Mouse (Mus musculus) embryo, embryonic 11 days (tissue): ENCODE results near the gene Lig3.

Source experiments
- DNase-seq: peaks from one replicate; pipeline ENCODE4 v3.0.0-alpha.2; 2015

Gene Lig3

DNA sequence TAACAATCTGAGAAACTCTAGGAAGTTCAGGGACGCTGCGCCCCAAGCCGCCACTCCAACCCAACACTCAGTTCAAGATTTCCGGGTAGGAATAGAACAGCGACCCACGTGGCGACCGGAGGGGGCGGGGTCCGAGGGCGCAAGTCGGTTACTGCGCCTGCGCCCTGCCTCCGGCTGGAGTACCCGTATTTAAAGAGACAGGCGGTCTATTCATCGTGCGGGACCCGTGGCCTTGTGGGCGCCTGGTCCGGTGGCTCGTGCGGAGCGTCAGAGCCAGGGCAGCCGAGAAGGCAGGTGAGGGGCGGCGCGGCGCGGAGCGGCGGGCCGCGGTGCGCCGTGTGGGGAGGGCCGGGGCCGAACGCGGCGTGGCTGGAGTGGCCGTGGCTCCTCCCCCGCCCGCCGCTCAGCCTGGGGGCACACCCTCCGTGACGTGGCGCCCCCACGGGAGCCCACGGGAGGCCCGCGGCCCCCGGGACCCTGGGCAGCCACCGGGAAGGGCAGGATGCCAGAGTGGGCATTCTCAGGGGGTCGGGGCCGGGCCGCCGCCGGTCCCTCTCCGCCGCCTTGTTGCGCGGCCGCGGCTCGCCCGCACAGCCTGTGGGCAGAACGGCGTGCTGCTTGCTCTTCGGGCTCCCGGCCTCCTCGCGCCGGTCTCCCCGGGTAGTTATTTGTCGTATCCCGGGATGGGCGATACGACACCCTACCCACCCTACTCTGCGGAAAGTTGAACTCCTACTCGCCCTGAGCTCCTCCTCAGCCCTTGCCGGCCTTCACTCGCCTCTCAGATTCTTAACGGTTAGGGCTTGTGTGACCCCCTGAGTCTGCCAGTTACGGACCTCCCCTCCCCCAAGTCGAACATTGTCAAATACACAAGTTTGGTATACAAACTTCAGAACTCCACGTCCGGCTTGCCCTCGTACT is at the start of gene Lig3:
TSS of gene Lig3 (plus strand) at position 126 of the 921 bp plus-strand sequence.
- DNase-seq, result peak; percentile 97

DNA sequence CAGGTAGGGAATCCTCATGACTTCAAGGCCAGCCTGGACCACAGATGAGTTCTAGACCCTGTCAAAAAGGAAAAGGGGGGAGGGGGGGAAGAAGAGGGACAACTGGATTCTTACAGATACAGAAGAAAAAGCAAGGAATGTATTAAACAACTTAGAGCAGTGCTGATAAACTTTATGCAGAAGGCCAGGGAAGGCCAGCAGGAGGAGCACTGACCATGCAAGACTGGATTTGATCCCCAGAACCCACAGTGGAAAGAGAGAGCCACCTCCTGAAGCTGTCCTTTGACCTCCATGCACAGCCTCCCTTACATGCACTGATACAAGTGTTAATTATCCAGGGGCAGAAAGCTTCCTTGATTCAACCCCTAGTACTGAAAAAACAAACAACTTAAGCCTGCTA is 46.7 kb upstream of the Lig3 start:
- no peak for DNase-seq

- no peak for DNase-seq
Observed at GRCm38 (mm10) chr11:82739006-82739405, 41.9 kb upstream of the Lig3 start.

GRCm38 (mm10) chr11:82746138-82746537 is 34.8 kb upstream of the Lig3 start:
- peak; percentile 23 for DNase-seq

DNA sequence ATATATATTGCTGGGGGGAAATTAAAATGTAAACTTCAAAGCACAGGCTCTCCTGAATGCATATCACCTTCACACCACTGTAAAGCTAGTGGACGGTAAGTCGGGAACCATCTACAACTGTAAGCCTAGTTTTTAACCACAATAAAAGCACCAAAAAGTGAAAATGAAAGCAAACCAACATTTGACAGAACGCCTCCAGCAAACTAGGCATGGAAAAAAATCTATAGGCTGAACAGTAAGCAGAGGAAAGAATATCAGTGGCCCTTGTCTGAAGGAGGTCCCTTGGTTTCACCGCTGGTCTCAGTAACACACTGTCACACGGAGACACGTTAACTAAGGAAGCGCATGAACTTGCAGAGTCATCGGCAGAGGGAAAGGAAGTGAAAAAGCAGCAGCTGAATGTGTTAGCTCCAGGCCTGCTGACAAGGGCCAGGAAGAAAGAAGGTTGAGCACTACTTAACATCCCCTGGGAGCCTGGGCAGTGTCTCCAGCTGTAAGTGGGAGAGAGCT is 34.0 kb upstream of the Lig3 start:
- DNase-seq, result no peak

DNA sequence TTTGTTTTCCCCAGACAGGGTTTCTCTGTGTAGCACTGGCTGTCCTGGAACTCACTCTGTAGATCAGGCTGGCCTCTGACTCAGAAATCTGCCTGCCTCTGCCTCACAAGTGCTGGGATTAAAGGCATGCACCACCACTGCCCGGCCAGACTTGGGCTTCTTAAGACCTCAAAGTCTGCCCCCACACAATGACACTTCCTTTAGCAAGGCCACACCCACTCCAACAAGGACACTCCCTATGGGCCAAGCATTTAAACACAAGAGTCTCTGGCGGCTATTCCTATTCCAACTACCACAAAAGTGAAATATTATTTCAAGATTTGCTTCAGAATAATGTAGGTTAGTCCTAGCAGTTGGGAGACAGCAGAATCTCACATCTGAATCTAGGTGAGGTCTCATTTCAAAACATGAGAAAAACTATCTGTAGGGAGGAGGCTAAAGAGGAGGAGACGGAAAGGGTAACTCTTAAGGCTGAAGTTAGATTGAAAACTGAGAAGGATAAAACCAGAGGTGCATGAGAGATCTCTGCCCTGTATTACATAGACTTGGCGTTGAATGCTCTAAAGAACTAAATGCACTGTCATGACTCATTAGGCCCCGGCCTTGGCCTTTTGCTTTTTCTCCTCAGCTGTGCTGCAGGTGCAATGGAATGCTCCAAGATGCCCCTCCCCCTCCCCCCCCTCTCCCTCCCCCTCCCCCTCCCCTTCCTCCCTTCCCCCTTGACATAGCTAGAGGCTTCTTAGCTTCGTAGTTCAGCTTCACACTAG is 28.4 kb upstream of the Lig3 start:
- DNase-seq, result no peak

DNA sequence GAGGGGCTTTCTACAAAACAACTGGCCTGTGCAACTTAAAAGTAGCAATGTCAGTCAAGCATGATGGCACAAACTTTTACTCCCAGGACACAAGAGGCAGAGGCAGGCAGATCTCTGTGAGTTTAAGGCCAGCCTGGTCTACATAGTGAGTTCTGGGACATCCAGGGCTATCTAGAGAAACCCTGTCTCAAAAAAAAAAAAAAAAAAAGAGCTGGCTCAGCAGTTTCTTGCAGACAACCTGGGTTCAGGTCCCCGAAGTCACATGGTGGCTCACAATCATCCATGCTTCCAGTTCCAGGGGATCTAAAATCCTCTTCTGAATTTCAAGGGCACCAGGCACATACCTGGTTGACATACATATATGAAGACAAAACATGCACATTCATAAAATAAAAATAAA is 25.0 kb upstream of the Lig3 start:
- no peak for DNase-seq

DNA sequence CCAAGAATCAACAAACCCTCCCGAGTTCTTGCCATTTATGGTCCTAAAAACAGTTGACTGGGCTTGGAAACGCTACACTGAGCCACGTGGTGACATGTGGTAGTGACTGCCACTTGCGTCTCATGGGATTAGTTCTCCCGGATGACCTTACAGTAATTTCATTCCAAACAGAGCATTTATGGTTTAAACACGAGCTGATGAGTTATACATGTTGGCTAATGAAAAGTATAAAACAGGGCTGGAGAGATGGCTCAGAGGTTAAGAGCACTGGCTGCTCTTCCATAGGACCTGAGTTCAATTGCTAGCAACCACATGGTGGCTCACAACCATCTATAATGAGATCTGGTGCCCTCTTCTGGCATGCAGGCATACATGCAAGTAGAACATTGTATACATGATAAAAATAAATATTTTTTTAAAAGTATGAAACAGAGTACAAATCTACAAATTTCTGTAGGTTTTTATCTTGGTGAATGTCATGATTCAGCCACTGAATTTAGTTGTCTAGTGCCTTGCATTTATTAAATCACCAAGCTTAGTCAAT is 18.6 kb upstream of the Lig3 start:
- DNase-seq, result no peak

- no peak for DNase-seq
Observed at GRCm38 (mm10) chr11:82763261-82763660, 17.6 kb upstream of the Lig3 start.

DNA sequence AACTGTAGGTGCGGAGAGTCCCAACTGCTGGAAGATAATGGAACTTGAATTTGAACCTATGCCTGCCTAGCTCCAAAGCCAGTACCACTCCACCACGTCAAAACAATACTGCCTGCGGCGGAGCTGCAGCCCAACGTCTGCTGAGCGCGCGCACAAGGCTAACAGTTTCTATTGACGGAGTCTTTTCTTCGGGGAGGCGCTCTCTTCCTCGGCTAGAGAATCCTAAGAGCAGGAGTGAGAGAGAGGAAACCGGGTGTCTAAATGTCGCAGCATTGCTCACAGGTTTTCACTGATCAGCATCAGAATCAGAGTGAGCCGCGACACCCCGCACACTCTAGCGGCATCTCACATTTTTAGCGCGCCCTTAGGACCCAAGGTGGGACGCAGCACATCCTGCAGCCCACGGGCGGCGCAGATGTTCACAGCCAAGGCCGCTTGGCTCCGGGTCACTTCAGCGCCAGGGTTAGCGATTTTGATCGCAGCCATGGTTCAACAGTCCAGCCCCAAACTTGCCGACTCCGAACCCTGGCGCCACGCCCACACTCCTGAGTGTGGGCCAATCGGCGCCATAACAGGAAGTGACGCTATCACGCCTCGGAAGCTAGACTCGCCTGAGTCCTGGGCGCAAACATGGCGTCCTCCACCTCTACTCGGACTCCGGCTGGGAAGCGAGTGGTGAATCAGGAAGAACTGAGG is 17.0 kb upstream of the Lig3 start, which contains the start of the genes Cct6b and Zfp830:
TSS of gene Cct6b (minus strand) at position 580 of the 696 bp plus-strand sequence.
TSS of gene Zfp830 (plus strand) at position 604 of the 696 bp plus-strand sequence.
- DNase-seq, result peak; percentile 99

GRCm38 (mm10) chr11:82764438-82764924 is 16.4 kb upstream of the Lig3 start:
- no peak for DNase-seq

DNA sequence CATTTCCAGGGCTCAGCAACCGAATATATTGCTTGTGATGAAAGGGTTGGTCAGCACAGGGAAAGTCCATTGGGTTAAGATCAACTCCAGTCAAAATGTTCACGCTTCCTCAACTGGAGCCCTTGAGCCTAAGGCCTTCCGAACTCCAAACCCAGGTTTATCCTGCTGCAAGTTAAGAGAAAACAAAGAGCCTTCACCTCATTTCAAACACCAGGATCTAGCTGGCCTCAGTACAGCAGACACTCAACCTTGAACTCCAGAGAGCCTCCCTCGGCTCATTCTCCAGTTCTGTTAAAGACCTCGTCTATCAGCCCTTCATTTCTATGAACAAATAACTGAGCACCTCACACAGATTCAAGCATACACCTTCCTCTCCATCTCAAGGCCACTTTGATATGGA is 774 bp upstream of the Lig3 start:
- DNase-seq, result peak; percentile 1

DNA sequence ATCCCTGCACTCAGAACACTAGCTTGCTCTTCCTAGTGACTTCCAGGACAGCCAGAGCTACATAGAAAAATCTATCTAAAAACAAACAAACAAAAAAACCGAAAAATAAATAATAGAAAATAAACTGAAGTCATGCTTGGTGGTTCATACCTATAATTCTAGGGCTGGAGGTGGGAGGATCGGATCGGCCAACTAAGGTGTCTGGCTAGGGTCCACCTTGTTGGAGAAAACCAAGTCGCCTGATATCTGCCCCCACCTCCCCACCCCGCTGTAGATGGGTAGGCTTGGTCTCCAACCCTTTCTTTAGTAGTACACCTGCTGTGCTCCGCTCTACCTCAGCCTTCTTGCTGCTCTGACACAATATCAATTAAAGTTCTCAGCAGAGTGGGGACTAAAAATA is 1.3 kb downstream of the Lig3 start:
- DNase-seq, result no peak

- DNase-seq, result no peak
Observed at GRCm38 (mm10) chr11:82783453-82783852, 2.5 kb downstream of the Lig3 start.

- no peak for DNase-seq
Observed at GRCm38 (mm10) chr11:82806656-82807055, 25.7 kb downstream of the Lig3 start.

- DNase-seq, result no peak
Observed at GRCm38 (mm10) chr11:82807370-82807769, 26.5 kb downstream of the Lig3 start.

DNA sequence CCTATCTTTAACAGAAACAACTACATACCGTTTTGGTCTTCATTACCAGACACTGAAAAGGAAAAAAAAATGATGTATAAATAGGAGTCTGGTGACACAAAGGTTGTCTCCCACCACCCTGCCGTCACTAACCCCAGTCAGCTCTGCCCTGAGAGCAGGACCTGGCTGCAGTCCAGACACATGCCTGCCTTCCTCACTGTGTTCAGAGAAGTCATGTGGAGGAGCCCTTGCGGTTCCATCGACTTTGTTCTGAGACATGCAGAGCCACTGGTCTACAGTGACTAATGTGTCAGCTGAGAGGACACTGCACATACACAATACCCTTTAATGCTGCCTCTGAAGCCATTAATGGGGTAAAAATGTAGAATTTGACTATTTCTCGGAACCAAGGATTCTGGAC is 27.6 kb downstream of the Lig3 start:
- no peak for DNase-seq

DNA sequence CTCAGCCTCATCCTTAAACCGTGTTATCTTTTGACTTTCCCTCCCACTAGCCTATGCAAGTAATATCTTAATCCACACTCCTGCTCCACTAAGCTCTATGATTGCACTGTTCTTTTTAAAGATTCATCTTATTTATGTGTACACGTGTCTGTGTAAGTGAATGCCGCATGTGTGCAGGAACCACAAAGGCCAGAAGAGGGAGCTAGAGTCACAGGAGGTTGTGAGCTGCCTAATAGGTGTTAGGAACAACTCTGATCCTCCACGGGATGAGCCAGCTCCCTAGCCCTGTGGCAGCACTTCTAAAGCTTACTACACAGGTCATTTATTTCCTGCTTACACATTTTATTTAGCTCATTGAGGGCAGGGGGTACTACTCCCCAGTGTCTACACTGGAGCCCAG is 38.4 kb downstream of the Lig3 start:
- DNase-seq, result peak; percentile 63

GRCm38 (mm10) chr11:82820788-82821456 is 40.0 kb downstream of the Lig3 start:
- no peak for DNase-seq

GRCm38 (mm10) chr11:82826818-82827217 is 45.9 kb downstream of the Lig3 start:
- DNase-seq, result no peak

- DNase-seq, result peak; percentile 56
Observed at GRCm38 (mm10) chr11:82831008-82831893, 50.3 kb downstream of the Lig3 start.
